Mouse (Mus musculus) spleen, postnatal 14 days (tissue): ENCODE results near the gene Anapc15-ps.

Experiments
- DNase-seq, 2 experiments: peaks; one replicate each; pipeline ENCODE4 v3.0.0; 2021 to 2022; ENCODE audit warnings: low spot score in 2 of 2

Gene Anapc15-ps

DNA sequence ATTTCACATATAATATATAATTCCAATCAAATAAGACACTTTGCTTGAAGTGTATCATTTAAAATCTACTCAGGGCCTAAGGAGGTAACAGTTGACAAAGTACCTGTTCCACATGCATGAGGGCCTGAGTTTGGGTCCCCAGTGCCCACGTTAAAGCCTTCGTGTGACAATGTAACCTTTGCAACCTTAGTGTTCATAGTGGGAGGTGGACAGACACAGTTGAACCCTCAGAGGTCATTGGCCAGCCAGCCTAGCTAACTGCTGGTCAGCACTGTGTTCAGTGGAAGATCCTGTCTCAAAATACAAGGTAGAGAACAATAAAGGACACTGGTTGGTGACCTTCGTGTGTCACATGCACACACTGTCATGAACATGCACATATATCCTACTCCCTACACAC lies 4.2 kb downstream of the Anapc15-ps start:
- DNase-seq = no peak

DNA sequence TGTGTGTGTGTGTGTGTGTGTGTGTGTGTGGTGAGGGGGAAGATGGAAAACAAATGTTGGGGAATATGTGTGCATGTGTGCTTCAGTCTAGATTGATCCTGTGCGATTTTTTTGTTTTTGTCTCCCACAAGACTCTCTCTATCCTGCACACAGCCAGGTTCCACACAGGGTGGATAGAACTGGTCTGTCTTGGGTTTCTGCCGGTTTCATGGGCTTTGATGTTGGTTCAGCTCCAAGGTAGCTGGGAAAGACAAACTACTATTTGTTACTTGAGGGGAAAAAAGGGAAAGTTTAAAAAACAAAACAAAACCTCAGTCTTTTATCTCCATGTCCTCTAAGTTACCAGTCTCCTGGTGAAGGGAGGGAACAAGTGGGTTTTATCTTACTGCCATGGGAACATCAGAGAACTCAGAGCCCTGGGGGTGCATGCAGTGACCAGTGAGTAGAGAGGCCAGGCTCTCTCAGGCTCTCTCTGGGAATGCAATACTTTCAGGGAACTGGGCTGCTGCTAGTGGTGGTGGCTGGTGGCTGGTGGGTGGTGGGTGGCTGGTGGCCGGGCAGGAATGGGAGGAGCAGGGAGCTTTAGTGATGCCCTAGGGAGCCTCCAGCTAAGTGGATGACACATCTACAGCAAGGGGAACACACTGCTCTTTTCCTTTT lies 5.8 kb downstream of the Anapc15-ps start:
- DNase-seq = no peak

DNA sequence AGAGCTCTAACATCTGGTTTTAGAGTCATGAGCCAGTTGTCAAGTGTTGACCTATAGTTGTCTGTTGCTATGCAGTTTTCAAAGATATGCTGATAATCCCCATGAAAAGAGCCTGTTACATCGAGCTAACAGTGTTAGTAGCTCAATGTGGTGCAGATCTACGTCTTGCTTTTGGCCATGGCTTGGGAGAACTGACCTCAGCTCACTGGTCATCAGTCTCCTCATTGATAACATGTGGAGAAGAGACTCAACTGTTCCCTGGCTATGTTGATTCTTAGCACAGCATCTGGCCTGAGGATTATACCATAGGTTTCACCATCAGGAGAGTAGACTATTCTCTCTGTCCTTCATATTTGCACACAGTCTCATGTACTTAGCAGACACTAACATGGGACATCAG lies 6.5 kb downstream of the Anapc15-ps start:
- DNase-seq = no peak

DNA sequence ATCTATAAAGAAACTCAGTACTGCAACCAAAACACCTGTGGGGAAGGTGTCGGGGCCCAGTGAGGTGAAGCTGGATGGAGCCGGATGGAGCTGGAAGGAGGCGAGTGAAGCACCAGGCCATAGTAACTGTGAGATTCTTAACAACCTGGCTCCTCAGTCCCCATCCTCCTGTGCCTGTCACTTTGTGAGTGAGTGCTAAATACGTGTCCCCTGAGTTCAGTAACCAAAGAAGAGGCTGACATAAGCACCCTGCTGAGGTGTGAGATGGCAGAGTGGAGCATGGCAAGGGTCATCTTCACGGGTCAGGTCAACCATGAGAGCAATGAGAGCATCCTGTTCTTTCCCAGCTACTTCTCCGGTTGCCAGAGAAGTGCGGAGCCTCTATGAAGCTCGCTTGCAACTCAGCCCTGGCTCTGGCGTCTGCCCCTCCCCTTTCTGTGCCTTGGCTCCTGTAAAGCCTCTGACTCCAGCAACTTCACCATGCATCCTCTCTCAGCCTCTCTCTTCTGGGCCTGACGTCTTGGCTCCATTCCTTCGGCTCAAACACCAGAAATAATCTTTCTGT lies 7.7 kb downstream of the Anapc15-ps start:
- DNase-seq = no peak

DNA sequence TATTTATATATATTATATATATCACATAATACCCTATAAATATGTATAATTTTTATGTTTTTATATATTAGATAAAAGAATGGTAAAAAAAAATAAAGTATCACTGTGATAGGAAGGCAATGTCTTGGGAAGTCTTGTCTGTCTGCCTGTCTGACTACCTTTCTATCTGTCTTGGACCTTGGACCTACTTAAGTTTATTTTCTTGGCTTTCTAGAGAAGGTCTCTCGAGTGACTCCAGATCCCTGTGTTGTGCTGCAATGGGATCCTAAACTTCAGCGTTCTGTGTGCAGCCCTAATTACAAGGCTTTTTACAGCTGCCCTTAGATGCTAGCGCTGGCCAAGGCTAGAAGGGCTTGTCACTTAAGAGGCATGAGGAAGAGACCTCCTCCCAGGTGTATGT lies 8.6 kb downstream of the Anapc15-ps start:
- no peak for DNase-seq

DNA sequence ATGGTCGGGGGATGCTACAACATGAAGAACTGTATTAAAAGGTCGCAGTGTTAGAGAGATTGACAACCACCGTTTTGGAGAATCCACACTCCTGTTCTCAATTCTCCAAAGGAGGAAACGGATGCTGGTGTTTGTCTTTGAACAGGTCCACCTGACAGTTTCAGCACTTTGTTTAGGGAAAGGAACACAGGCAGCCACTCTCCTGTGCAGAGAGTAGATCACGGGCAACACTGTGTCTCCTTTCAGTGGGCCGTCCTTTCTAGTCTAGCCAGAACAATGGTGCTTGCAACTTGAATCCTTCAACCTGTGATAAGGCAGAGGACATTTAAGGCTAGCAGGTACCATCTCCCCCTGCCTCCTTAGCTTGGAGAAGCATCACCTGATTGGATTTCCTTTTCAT lies 12.9 kb downstream of the Anapc15-ps start:
- DNase-seq = no peak

GRCm38 (mm10) chr10:95659471-95660150 lies 13.6 kb downstream of the Anapc15-ps start:
- DNase-seq = no peak

- DNase-seq = no peak
Measured at GRCm38 (mm10) chr10:95658836-95659343, 14.4 kb downstream of the Anapc15-ps start.

DNA sequence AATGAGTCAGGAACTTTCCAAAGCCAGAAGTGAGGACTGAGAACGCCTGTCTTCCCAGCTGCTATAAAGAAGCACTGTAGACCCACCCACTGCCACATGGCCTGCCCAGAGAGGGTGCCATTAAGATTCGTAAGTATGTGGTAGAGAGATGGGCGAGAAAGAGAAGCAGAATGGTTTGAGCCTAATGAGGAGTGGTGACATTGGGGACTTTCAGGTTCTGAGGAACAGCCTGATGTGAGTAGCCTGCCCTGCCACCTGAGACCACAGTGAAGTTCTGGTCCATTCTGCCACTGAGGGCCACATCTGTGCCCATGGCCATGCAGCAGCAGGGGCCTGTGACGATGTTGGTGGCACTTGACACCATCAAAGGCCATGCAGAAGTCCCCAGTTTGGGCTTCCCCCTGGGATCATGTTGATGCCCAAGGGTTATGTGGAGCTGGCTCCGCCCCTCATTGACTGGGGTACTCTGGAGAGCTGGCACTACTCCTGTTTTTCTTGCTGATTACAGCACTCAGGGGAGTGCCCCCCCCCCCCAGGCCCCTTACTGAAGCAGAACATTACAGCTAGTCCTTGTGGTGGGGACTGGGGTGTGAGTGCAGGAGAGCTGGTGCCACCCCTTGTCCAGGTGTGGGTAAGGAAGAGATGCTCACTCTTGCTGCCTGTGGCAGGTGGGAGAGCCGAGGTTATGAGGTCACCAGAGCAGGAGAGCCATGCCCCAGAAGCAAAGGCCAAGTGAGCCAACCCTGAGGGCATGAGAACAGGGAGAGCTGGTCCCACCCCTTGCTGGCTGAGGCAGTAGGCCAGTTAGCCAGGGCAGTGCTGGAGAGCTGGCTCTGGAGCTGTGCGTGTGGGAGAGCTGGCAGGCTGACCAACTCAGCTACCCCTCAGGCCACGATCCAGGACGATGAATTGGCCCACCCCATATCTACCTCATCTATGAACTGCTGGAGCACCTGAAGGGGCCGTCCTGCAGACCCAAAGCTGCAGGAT lies 16.7 kb downstream of the Anapc15-ps start:
- DNase-seq = no peak

DNA sequence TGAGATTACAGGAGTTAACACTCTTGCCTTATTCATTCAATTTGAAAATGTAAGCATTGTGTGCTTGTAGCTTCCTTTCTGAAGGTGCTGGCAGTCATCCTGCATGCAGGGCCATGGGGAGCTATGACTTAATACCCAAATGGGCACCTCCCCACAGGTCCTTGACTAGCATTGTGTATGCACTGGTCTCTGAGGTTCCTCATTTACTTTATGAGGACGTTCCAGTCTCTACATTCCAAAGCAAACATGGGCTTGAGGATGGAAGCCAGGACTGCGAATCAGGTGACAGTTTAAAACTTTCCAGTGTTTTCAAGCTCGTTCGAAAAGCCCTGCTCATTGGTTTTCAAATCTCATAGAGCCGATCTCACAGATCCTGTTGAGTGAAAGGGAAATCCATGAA lies 21.1 kb downstream of the Anapc15-ps start:
- no peak for DNase-seq

GRCm38 (mm10) chr10:95648326-95648888 lies 24.8 kb downstream of the Anapc15-ps start:
- no peak for DNase-seq

DNA sequence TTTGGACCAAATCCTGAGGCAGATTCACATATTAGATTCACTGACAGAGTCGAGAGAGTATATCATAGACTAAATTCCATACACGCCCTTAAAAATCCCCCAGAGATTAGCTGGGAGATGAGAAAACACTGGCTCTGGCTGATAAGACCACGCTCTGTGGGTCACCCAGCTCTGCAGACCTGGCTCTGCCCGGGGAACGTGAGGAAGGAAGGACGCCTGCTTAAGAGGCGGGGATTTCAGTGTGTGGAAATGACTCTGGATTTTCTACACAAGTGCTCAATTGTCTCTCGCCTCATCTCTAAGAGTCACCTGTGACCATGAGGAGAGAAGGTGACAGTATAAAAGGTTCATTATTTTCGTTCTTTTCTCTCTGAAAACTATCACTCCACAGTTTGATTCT lies 26.1 kb downstream of the Anapc15-ps start:
- DNase-seq = no peak

DNA sequence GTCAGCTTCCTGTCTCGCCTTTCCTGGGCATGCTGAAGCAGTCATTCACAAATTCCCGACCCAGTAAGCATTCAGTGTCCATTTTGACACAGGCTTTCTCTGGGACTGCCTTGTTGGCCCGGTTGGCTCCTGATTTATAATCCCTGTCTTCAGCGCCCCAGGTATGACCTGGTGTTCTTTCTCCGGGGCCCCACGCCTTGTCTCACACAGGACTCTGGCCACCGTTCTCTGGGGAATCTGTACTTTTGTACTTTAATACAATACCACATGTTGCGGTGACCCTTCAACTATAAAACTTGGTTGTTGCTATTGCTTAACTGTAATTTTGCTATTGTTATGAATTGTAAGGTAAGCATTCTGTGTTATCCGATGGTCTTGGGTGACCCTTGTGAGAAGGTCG lies 26.7 kb downstream of the Anapc15-ps start:
- no peak for DNase-seq

- DNase-seq = no peak
Measured at GRCm38 (mm10) chr10:95643696-95644360, 29.4 kb downstream of the Anapc15-ps start.

- no peak for DNase-seq
Measured at GRCm38 (mm10) chr10:95643042-95643441, 30.2 kb downstream of the Anapc15-ps start.

GRCm38 (mm10) chr10:95641335-95641734 lies 31.9 kb downstream of the Anapc15-ps start:
- DNase-seq = no peak

DNA sequence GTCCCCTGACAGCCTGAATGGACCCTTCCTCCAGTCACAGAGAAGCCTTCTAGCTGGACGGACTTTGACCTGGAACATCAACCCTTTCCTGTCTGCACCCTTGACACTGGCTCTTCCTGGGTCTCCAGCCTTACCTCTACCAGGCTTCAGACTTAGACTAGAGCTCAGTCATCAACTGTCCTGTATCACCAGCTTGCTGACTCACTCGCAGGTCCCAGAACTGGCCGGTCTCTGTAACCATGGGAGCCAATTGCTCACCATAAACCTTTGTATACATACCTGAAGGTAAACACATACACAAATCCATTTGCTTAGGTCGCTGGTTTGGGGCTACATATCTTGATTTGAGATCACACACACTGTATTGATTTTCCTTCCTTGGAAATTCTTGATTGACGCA lies 33.8 kb downstream of the Anapc15-ps start:
- no peak for DNase-seq

DNA sequence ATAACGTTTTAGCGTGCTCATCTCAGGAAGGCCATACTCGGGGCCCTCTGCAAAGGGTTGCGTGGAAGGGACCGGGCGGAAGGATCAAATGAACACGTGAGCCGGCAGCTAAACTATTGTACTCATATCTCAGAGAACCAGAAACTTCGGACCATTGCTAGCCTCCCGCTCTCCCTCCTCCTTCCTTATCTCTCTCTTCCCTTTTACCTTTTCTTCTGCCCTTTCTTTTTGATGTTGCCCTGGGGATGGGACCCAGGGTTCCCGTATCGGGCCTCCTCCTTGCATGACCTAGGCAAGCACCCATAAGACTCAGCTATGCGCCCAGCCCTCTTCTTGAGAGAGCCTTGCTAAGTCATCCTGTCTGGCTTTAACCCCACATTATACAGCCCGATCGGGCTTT lies 38.5 kb downstream of the Anapc15-ps start:
- DNase-seq = no peak

- peak in 1 of 2 experiments; percentile 16 for DNase-seq
Measured at GRCm38 (mm10) chr10:95634261-95634660, 39.0 kb downstream of the Anapc15-ps start.

DNA sequence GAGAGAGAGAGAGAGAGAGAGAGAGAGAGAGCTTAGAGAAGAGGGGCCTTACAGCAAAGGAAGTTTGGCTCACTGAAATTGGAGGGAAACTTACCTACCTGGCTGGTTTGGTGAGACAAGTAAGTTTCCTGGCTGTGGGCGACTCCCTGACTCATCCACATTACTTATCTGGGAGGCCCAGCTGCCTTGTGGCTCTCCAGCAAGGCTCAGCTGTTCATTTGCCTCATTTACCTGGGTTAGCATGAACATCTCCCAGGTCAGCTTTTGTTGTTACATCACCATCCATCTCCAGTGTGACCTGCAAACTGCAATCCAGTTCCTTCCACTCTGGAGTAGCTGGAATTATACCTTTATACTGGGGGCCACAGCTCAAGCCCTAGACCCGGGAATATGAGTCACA lies 41.7 kb downstream of the Anapc15-ps start:
- peak in 1 of 2 experiments; percentile 45 for DNase-seq
